Mouse (Mus musculus): ENCODE measurements at regions not wholly inside any gene's neighbourhood (a gene's known extent, or its start where the extent isn't known, plus 50 kb on each side); places are given as distances from the start of the nearest gene placed in this dataset.

DNA sequence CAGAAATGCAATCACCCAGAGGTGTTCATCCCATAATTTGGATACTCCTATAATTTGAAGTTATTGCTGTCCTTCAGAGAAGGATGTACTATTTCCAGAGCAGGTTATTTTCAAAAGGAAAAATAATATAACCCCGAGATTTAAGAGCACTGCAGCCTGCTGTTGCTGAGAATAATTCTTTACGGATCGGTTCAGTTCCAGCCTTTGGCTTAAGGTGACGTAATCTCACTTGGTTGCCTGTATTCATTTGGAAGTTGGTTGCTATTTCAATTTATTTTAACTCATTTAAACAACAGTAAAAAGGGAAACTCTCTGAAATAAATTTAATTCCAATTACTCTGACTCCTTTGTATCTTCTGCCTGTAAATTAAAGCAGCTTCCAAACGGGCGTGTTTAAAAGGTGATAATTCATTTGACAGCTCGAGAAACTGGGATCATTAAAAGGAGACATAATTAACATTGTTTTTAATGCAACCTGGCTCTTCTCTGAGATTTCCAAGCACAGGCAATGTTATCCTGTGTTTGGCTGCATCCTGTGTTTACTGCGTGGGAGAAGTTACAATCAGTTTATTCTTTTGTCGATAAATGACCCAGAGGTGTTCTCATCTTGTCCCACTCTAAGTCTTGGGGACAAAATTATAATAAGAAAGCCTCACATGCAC, 568.5 kb downstream of the Gm16223 start:
- no peak for DNase-seq (ENCODE audit: low read depth, low spot score)

DNA sequence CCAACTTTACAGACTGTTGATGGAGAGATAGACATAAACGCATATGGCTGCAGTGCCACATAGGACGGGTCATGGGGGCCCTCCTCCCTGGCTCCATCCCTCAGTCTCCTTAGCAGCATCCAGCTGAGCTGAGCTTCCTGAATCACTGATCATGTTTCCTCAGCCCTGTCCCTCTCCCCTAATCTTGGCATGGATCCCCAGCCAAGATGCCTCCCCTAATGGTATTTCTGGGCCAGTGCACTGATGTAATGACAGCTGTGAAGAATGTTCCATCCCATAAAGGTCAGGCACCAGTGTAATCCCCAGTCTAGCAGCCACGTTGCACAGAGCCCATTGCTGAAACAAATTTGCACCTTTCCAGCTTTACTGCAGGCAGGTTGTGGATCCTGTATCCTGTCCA, 576.5 kb upstream of the Cpeb2 start:
- DNase-seq (ENCODE audit: low read depth, low spot score): no peak

GRCm38 (mm10) chr5:42659994-42660393, 573.0 kb upstream of the Cpeb2 start:
- peak; percentile 42 for DNase-seq (ENCODE audit: low read depth, low spot score)

- DNase-seq (ENCODE audit: low read depth, low spot score): no peak
These were observed 553.4 kb upstream of the Cpeb2 start for GRCm38 (mm10) chr5:42679617-42680016.

DNA sequence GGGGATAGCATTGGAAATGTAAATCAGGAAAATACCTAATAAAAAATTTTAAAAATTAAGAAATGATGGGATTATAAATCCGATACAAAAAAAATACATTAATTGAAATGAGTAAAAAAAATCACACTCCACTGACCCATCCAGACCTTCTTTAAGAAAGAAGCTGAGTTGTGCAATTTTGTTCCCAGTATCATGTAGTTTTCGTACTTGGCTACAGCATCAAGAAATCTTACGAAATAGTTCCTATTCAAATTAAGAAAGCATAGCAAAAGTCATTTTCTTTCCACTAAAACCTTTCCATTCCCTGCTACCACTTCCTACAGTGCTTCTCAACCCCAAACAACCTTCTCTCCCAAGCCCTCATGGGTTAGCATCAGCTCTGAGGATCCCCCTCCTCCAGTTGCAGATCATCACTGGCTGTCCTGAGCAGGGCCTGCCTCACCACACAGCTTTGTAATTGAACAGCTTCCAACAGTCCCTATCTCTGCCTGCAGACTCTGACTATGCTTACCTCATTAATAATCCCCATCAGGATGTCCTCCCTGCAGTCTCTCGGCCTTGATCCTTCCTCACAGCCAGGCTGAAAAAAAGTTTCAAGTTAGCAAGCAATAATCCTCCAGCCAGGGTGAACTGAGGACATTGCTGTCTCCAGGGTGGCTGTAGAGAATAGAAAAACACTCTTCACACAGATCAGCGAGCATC, 547.5 kb upstream of the Cpeb2 start:
- DNase-seq (ENCODE audit: low read depth, low spot score): no peak

- no peak for DNase-seq (ENCODE audit: low read depth, low spot score)
These were observed 545.8 kb upstream of the Cpeb2 start for GRCm38 (mm10) chr5:42687176-42687575.
